Mouse (Mus musculus) liver, postnatal 0 days (tissue): ENCODE results near the gene Krtap24-1. TPM values are rescaled to one million over a fixed set of nuclear protein-coding genes. Genes with fewer than 3 reads are reported as not detected.

Source experiments
- ATAC-seq: fragments of 200-750 bp; cut with Nextera tagmentation; 2 replicates; pipeline ENCODE4 v1.8.0; 2017; ENCODE audit warnings: mild to moderate bottlenecking, moderate library complexity
- DNase-seq: peaks from one replicate; pipeline ENCODE4 v3.0.0-alpha.2; 2016
- H3K27ac ChIP-seq: fragments of 300-500 bp; sonication (generic); 2 replicates; pipeline ENCODE4 v1.5.1; 2014; ENCODE audit warnings: antibody characterized with exemption, moderate library complexity, mild to moderate bottlenecking, low read depth
- H3K27me3 ChIP-seq: fragments of 300-500 bp; sonication (generic); 2 replicates; pipeline ENCODE4 v1.6.1; 2014; ENCODE audit warnings: low read length, control low read depth, mixed read lengths; ENCODE audit not compliant: insufficient read depth
- H3K36me3 ChIP-seq: fragments of 300-500 bp; sonication (generic); replicated peaks from 2 replicates; pipeline ENCODE4 v1.6.1; 2014; ENCODE audit warnings: mild to moderate bottlenecking, control low read depth, low read length, moderate library complexity, mixed read lengths; ENCODE audit not compliant: insufficient read depth
- H3K4me1 ChIP-seq: fragments of 300-500 bp; sonication (generic); 2 replicates; pipeline ENCODE4 v1.6.1; 2014; ENCODE audit warnings: antibody characterized with exemption, mild to moderate bottlenecking, control low read depth; ENCODE audit not compliant: insufficient read depth
- H3K4me2 ChIP-seq: fragments of 300-500 bp; sonication (generic); 2 replicates; pipeline ENCODE4 v1.6.1; 2014; ENCODE audit warnings: low read depth, mild to moderate bottlenecking, low read length, moderate library complexity, mixed read lengths
- H3K4me3 ChIP-seq: fragments of 300-500 bp; sonication (generic); 2 replicates; pipeline ENCODE4 v1.5.1; 2014; ENCODE audit warnings: low read depth, low read length
- H3K9ac ChIP-seq: fragments of 300-500 bp; sonication (generic); replicated peaks from 2 replicates; pipeline ENCODE4 v1.6.1; 2014; ENCODE audit warnings: mild to moderate bottlenecking, moderate library complexity
- H3K9me3 ChIP-seq: fragments of 300-500 bp; sonication (generic); 2 replicates; pipeline ENCODE4 v1.6.1; 2016; ENCODE audit warnings: mild to moderate bottlenecking, control low read depth, low read length, mixed read lengths
- CTCF ChIP-seq: sonication (generic); IDR thresholded peaks from 2 replicates; pipeline ENCODE4 v1.5.1; 2016; ENCODE audit warnings: antibody characterized with exemption, low read depth
- EP300 ChIP-seq: IDR thresholded peaks from 2 replicates; pipeline ENCODE4 v1.6.1; 2016; ENCODE audit warnings: antibody characterized with exemption, low read depth, mild to moderate bottlenecking
- WGBS: fragments of 180-500 bp; shearing (Covaris S2); extraction: QIAGEN DNeasy Blood & Tissue Kit; methylation state at CpG from one replicate; pipeline ENCODE4 v1.1.7; 2014; ENCODE audit not compliant: insufficient replicate concordance; 5-methylcytosine and 5-hydroxymethylcytosine counted together
- polyA plus RNA-seq: library from polyadenylated mRNA; unstranded; fragments of >200 nt; fragmentation: Nextera tagmentation; extraction: Ambion mirVana; gene quantifications from 2 replicates; pipeline ENCODE4 v1.2.1, GENCODE M21; 2015

The Krtap24-1 gene
- polyA plus RNA-seq, 1 experiment from 2014 or later, result not detected

- ATAC-seq (no peak), DNase-seq (no peak)
- H3K9ac ChIP-seq, result no peak overlapping the region
- TF ChIP-seq CTCF (no peak), EP300 (no peak)
- no peak overlapping the region for H3K4me2 ChIP-seq
- H3K27ac ChIP-seq, result no peak overlapping the region
- H3K4me1 ChIP-seq, result no peaks in the 10 kb centered on the region
- no peak overlapping the region for H3K4me3 ChIP-seq
- WGBS, result 81% methylated on average over 3 of the region's 3 CpGs
- H3K9me3 ChIP-seq, result no peaks in the 10 kb centered on the region
- H3K27me3 ChIP-seq, result no peaks in the 10 kb centered on the region
- no peaks in the 10 kb centered on the region for H3K36me3 ChIP-seq
Observed at GRCm38 (mm10) chr16:88640053-88640452, 28.0 kb upstream of the Krtap24-1 start.

GRCm38 (mm10) chr16:88635142-88635541 is 23.1 kb upstream of the Krtap24-1 start:
- TF ChIP-seq CTCF, result no peak
- no peak for TF ChIP-seq EP300
- Histone ChIP-seq H3K36me3 (no peaks in the 10 kb centered on the region), H3K4me1 (no peaks in the 10 kb centered on the region), H3K9ac (no peak overlapping the region), H3K9me3 (no peaks in the 10 kb centered on the region), H3K27ac (no peak overlapping the region), H3K4me2 (no peak overlapping the region), H3K27me3 (no peaks in the 10 kb centered on the region), H3K4me3 (no peak overlapping the region)
- DNase-seq (no peak), ATAC-seq (no peak)
- WGBS, result 74% methylated on average over 4 of the region's 4 CpGs

- TF ChIP-seq CTCF (peak; percentile 55), EP300 (no peak)
- H3K36me3 ChIP-seq, result no peaks in the 10 kb centered on the region
- H3K4me2 ChIP-seq, result peak overlapping the region; percentile 35; the same call in 1 of the 2 replicates
- no peaks in the 10 kb centered on the region for H3K9me3 ChIP-seq
- peak; percentile 66 for ATAC-seq
- no peak overlapping the region for H3K4me3 ChIP-seq
- H3K27me3 ChIP-seq, result no peaks in the 10 kb centered on the region
- DNase-seq, result no peak
- WGBS, result 55% methylated on average over 4 of the region's 4 CpGs
- no peak overlapping the region for H3K9ac ChIP-seq
- no peaks in the 10 kb centered on the region for H3K4me1 ChIP-seq
- no peak overlapping the region for H3K27ac ChIP-seq
Observed at GRCm38 (mm10) chr16:88631474-88631873, 19.4 kb upstream of the Krtap24-1 start.

- Histone ChIP-seq H3K9ac (no peak within 1 kb of the TSS), H3K27ac (no peak within 1 kb of the TSS), H3K4me3 (no peak within 1 kb of the TSS), H3K4me1 (no peaks in the 10 kb centered on the region), H3K27me3 (no peaks in the 10 kb centered on the region), H3K36me3 (no peaks in the 10 kb centered on the region), H3K9me3 (no peaks in the 10 kb centered on the region), H3K4me2 (no peak within 1 kb of the TSS)
- 91% methylated on average over 4 of the region's 4 CpGs for WGBS
- DNase-seq (no peak), ATAC-seq (no peak)
- no peak for TF ChIP-seq CTCF
- no peak for TF ChIP-seq EP300
Observed at GRCm38 (mm10) chr16:88627566-88627965, 15.5 kb upstream of the Krtap24-1 start, which contains the start of gene 2310079G19Rik. 2310079G19Rik (minus strand) TSS chr16:88627666.

- H3K9me3 ChIP-seq, result no peaks in the 10 kb centered on the region
- DNase-seq, result no peak
- H3K4me2 ChIP-seq, result no peak overlapping the region
- H3K4me3 ChIP-seq, result no peak overlapping the region
- no peak overlapping the region for H3K27ac ChIP-seq
- no peaks in the 10 kb centered on the region for H3K27me3 ChIP-seq
- 69% methylated on average over 4 of the region's 4 CpGs for WGBS
- no peak for ATAC-seq
- H3K9ac ChIP-seq, result no peak overlapping the region
- no peaks in the 10 kb centered on the region for H3K4me1 ChIP-seq
- H3K36me3 ChIP-seq, result no peaks in the 10 kb centered on the region
- TF ChIP-seq EP300, result no peak
- TF ChIP-seq CTCF, result no peak
Observed at GRCm38 (mm10) chr16:88612712-88613111, 633 bp upstream of the Krtap24-1 start.

- Histone ChIP-seq H3K4me2 (no peak overlapping the region), H3K4me1 (no peaks in the 10 kb centered on the region), H3K27ac (no peak overlapping the region), H3K27me3 (no peaks in the 10 kb centered on the region), H3K9ac (no peak overlapping the region), H3K9me3 (no peaks in the 10 kb centered on the region), H3K4me3 (no peak overlapping the region), H3K36me3 (no peaks in the 10 kb centered on the region)
- no peak for TF ChIP-seq EP300
- no peak for TF ChIP-seq CTCF
- WGBS, result 80% methylated on average over 6 of the region's 6 CpGs
- ATAC-seq (no peak), DNase-seq (no peak)
Observed at GRCm38 (mm10) chr16:88604570-88604969, 7.5 kb downstream of the Krtap24-1 start.

- TF ChIP-seq CTCF (no peak), EP300 (no peak)
- H3K9me3 ChIP-seq, result no peaks in the 10 kb centered on the region
- no peak overlapping the region for H3K4me2 ChIP-seq
- 45% methylated on average over 1 of the region's 1 CpGs for WGBS
- no peak overlapping the region for H3K9ac ChIP-seq
- DNase-seq, result no peak
- H3K27ac ChIP-seq, result no peak overlapping the region
- no peaks in the 10 kb centered on the region for H3K27me3 ChIP-seq
- H3K36me3 ChIP-seq, result no peaks in the 10 kb centered on the region
- H3K4me3 ChIP-seq, result no peak overlapping the region
- ATAC-seq, result no peak
- no peaks in the 10 kb centered on the region for H3K4me1 ChIP-seq
Observed at GRCm38 (mm10) chr16:88602464-88602863, 9.6 kb downstream of the Krtap24-1 start.
